Mouse (Mus musculus) myocyte (in vitro differentiated cells): ENCODE measurements at regions not wholly inside any gene's neighbourhood (a gene's known extent, or its start where the extent isn't known, plus 50 kb on each side); places are given as distances from the start of the nearest gene placed in this dataset.

Experiments
- CEBPB ChIP-seq: IDR thresholded peaks from 2 replicates; pipeline ENCODE4 v1.6.1; 2011; ENCODE audit warnings: mild to moderate bottlenecking, moderate library complexity; ENCODE audit not compliant: poor library complexity, insufficient read depth, severe bottlenecking
- MAX ChIP-seq: IDR thresholded peaks from one replicate; pipeline ENCODE4 v1.6.1; 2011; ENCODE audit warnings: low read depth, mild to moderate bottlenecking, control low read depth
- MYOD1 ChIP-seq, 3 experiments: IDR thresholded peaks; one replicate each; pipeline ENCODE4 v1.6.1; 2011; ENCODE audit warnings: control low read depth in 2 of 3, low read depth in 2 of 3, mild to moderate bottlenecking in 2 of 3, moderate library complexity in 1 of 3; ENCODE audit not compliant: insufficient read length in 2 of 3, control insufficient read depth in 1 of 3
- POLR2A ChIP-seq: IDR thresholded peaks from one replicate; pipeline ENCODE4 v1.6.1; 2011; ENCODE audit warnings: low read depth, mild to moderate bottlenecking, control low read depth, moderate library complexity; ENCODE audit not compliant: insufficient read length
- POLR2AphosphoS2 ChIP-seq: IDR thresholded peaks from one replicate; pipeline ENCODE4 v1.6.1; 2011; ENCODE audit warnings: low read depth, control low read depth; ENCODE audit not compliant: insufficient read length
- REST ChIP-seq: IDR thresholded peaks from one replicate; pipeline ENCODE4 v1.6.1; 2011; ENCODE audit warnings: mild to moderate bottlenecking, control low read depth, moderate library complexity; ENCODE audit not compliant: insufficient read depth, insufficient read length
- TCF12 ChIP-seq: IDR thresholded peaks from one replicate; pipeline ENCODE4 v1.6.1; 2011; ENCODE audit warnings: mild to moderate bottlenecking, control low read depth; ENCODE audit not compliant: poor library complexity, insufficient read depth, severe bottlenecking
- TCF3 ChIP-seq: IDR thresholded peaks from one replicate; pipeline ENCODE4 v1.6.1; 2011; ENCODE audit warnings: low read depth, control low read depth; ENCODE audit not compliant: insufficient read length
- USF1 ChIP-seq: IDR thresholded peaks from one replicate; pipeline ENCODE4 v1.6.1; 2011; ENCODE audit warnings: low read depth, mild to moderate bottlenecking, control low read depth, moderate library complexity

GRCm38 (mm10) chr5:120276229-120276628 lies 155.3 kb upstream of the Lhx5 start:
- TF ChIP-seq POLR2AphosphoS2 (no peak), POLR2A (no peak), CEBPB (no peak), TCF12 (no peak), REST (no peak), MAX (no peak), USF1 (no peak), MYOD1 (IDR thresholded peaks at IDR 0.05; ENCODE audit: control insufficient read depth in 1 of 3, insufficient read length in 2 of 3, low read depth in 2 of 3) (no peak), TCF3 (no peak)
